In the genomic region with DNA sequence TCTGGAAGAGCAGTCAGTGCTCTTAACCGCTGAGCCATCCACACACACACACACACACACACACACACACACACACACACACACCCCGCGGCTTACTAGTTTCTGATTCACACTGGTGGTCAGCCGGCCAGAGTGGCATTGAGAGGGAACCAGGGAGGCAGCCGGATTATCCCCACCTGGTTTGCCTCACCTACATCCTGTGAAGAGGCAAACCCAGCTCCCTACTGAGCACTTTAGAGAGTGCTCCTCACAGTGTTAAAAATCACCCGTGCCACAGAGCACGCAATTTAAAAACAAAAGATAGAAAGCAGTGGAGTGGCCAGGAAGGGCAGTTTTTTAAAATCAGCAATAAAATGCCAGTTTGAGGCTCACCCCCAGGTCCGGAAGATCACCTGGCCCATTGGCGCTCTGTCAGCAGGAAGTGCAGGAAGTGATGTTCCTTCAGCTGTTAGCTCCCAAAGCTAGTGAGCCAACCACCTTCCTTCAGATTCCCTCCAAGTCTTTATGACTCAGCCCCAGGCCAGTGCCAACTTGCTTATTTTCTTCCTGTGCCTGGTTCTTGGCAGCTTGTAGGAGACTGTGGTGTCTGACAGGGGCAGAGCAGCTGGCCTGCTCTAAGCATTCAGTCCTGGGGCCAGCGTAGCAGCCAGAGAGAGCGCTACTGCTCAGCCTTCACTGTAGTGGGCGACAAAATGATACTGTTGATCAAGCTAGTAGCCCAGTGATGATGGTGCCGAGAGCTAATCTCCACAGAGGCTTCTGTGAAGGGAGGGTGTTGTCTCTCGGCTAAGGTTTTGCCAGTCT, we compare ENCODE assay signal across 8 mouse cellular contexts. TPM values are rescaled to one million over a fixed set of nuclear protein-coding genes. Genes with fewer than 3 reads are reported as not detected.
A peak's percentile ranks its signal among the peaks of the same experiment; 100 is the strongest.
DNase-seq lines count a peak whose midpoint lies in the region; ATAC-seq lines count a peak whose summit lies in the region.

No protein-coding gene starts in this region.

- peak; percentile 45 for DNase-seq in adrenal gland, postnatal 10 days
- no peak for DNase-seq in adrenal gland, adult 8-10 months
- DNase-seq in ovary, adult 18-20 months (ENCODE audit: low spot score), result peak; percentile 44
- no peak for DNase-seq in ovary, postnatal 14 days (ENCODE audit: low spot score)
- peak; percentile 54 for DNase-seq in fat pad, adult 2 months (ENCODE audit: extremely low read depth, low read depth, low spot score)
- DNase-seq in lung, postnatal 4 days, result peak; percentile 36 to 69
- DNase-seq in urinary bladder, postnatal 14 days (ENCODE audit: low spot score), result peak; percentile 67

- ATAC-seq in hematopoietic stem cell, adult 5-6 weeks (replicated peaks in 1 of 2; ENCODE audit: insufficient read depth in 1 of 2, low FRiP score in 2 of 2, low TSS enrichment in 1 of 2, low read depth in 1 of 2, poor library complexity in 2 of 2, severe bottlenecking in 2 of 2), result peak; percentile 94 to 97

RNA-seq across cellular contexts. Expression of gene Max, which starts 57.9 kb away (rescaled TPM):
- total RNA-seq in adrenal gland, postnatal 10 days (2021), result 10 to 100 TPM; 56.7 to 61.6 TPM
- total RNA-seq in adrenal gland, adult 8-10 months (2022), result 10 to 100 TPM; 61.4 to 74.7 (median 70.7) TPM
- total RNA-seq in hematopoietic stem cell, adult 5-6 weeks (2017), result 102 and 115 TPM in 2 replicates

Comparison
In these comparisons a context has a peak if more than half of its experiments do, and no peak if none do; other contexts are left out.
1. DNase-seq: peak in adrenal gland, postnatal 10 days (single experiment), ovary, adult 18-20 months (single experiment), fat pad, adult 2 months (single experiment), lung, postnatal 4 days (2 of 2) and urinary bladder, postnatal 14 days (single experiment); none in adrenal gland, adult 8-10 months (single experiment) and ovary, postnatal 14 days (single experiment).